Mouse (Mus musculus) intestine, postnatal 0 days (tissue): ENCODE data around the gene Slc34a2. TPM values are rescaled to one million over a fixed set of nuclear protein-coding genes. Genes with fewer than 3 reads are reported as not detected.
A peak's percentile ranks its signal among the peaks of the same experiment; 100 is the strongest.

Experiments
- ATAC-seq: fragments of 200-750 bp; cut with Nextera tagmentation; 2 replicates; pipeline ENCODE4 v1.8.0; 2017; ENCODE audit warnings: mild to moderate bottlenecking, moderate TSS enrichment, moderate library complexity
- H3K27ac ChIP-seq: fragments of 300-500 bp; sonication (generic); 2 replicates; pipeline ENCODE4 v1.5.1; 2014; ENCODE audit warnings: mild to moderate bottlenecking, low read depth, low read length, moderate library complexity
- H3K27me3 ChIP-seq: fragments of 300-500 bp; sonication (generic); replicated peaks from 2 replicates; pipeline ENCODE4 v1.6.1; 2014; ENCODE audit warnings: low read length, mixed read lengths; ENCODE audit not compliant: control insufficient read depth, insufficient read depth
- H3K36me3 ChIP-seq: fragments of 300-500 bp; sonication (generic); 2 replicates; pipeline ENCODE4 v1.6.1; 2014; ENCODE audit warnings: mild to moderate bottlenecking, moderate library complexity; ENCODE audit not compliant: control insufficient read depth, insufficient read depth
- H3K4me1 ChIP-seq: fragments of 300-500 bp; sonication (generic); replicated peaks from 2 replicates; pipeline ENCODE4 v1.6.1; 2014; ENCODE audit warnings: antibody characterized with exemption, low read length, mixed read lengths; ENCODE audit not compliant: control insufficient read depth, insufficient read depth
- H3K4me2 ChIP-seq: fragments of 300-500 bp; sonication (generic); replicated peaks from 2 replicates; pipeline ENCODE4 v1.6.1; 2014; ENCODE audit warnings: low read depth, mild to moderate bottlenecking, moderate library complexity
- H3K4me3 ChIP-seq: fragments of 300-500 bp; sonication (generic); 2 replicates; pipeline ENCODE4 v1.5.1; 2014; ENCODE audit warnings: low read depth, low read length
- H3K9ac ChIP-seq: fragments of 300-500 bp; sonication (generic); 2 replicates; pipeline ENCODE4 v1.6.1; 2014; ENCODE audit warnings: mild to moderate bottlenecking, low read depth, low read length
- H3K9me3 ChIP-seq: fragments of 300-500 bp; sonication (generic); 2 replicates; pipeline ENCODE4 v1.6.1; 2016; ENCODE audit warnings: mixed run types; ENCODE audit not compliant: control insufficient read depth
- CTCF ChIP-seq: sonication (generic); IDR thresholded peaks from 2 replicates; pipeline ENCODE4 v1.5.1; 2016; ENCODE audit warnings: low read depth, mild to moderate bottlenecking, control low read depth, antibody characterized with exemption, moderate library complexity
- WGBS: fragments of 180-500 bp; shearing (Covaris S2); extraction: QIAGEN DNeasy Blood & Tissue Kit; methylation state at CpG from one replicate; pipeline ENCODE4 v1.1.7; 2014; 5-methylcytosine and 5-hydroxymethylcytosine counted together
- polyA plus RNA-seq: library from polyadenylated mRNA; unstranded; fragments of >200 nt; fragmentation: Nextera tagmentation; extraction: Ambion mirVana; gene quantifications from 2 replicates; pipeline ENCODE4 v1.2.1, GENCODE M21; 2015

Slc34a2 gene
- polyA plus RNA-seq, 1 experiment from 2014 or later: 132 TPM

DNA sequence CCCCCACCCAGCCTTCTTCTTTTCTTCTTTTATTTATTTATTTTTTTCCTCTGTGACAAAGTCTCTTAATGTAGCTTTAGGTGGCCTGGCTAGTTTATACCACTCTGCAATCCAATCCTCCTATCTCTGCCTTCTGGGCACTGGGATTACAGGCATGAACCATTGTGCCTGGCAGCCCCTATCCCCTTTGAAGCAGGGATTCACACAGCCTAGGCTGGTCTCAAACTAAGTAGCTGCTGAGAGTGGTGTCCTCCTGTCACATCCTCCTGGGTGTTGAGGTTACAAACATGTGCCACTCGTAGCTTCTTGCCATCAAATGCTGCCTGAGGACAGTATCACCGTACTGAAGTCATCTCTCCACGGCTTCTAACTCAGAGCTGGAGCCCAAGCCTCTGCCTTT lies 41.7 kb upstream of the Slc34a2 start:
- H3K4me3 ChIP-seq: no peak overlapping the region
- no peaks in the 10 kb centered on the region for H3K27me3 ChIP-seq
- no peak overlapping the region for H3K27ac ChIP-seq
- H3K9me3 ChIP-seq: no peaks in the 10 kb centered on the region
- no peaks in the 10 kb centered on the region for H3K36me3 ChIP-seq
- no peak for ATAC-seq
- H3K9ac ChIP-seq: no peak overlapping the region
- no peak overlapping the region for H3K4me2 ChIP-seq
- peaks cover 6% of the 10 kb centered on the region; the same call in 1 of the 2 replicates for H3K4me1 ChIP-seq
- WGBS: 91% methylated on average over 3 of the region's 3 CpGs
- TF ChIP-seq CTCF: no peak

DNA sequence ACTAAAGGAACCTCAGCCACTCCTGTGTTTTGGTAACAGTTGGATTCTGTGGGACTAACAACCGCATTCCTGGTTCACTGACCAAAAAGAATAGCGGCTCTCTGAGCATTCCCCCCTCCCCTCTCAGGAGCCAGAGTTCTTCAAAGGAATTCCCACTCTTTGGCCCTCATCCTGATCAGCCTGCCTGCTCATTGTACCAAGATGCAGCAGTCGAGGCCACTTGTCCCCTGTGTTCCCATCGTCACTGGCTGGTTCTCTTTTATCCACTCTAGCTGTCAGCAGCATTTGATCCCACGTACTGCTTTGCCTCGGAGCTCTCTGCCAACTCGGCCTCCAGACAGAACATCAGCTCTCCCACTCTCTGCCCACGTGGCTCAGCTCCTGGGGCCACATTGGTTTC lies 41.3 kb upstream of the Slc34a2 start:
- peaks cover 6% of the 10 kb centered on the region; the same call in 1 of the 2 replicates for H3K4me1 ChIP-seq
- no peak overlapping the region for H3K9ac ChIP-seq
- no peaks in the 10 kb centered on the region for H3K36me3 ChIP-seq
- H3K27me3 ChIP-seq: no peaks in the 10 kb centered on the region
- no peak overlapping the region for H3K27ac ChIP-seq
- no peak overlapping the region for H3K4me2 ChIP-seq
- ATAC-seq: no peak
- 75% methylated on average over 8 of the region's 8 CpGs for WGBS
- no peak for TF ChIP-seq CTCF
- H3K4me3 ChIP-seq: no peak overlapping the region
- no peaks in the 10 kb centered on the region for H3K9me3 ChIP-seq

DNA sequence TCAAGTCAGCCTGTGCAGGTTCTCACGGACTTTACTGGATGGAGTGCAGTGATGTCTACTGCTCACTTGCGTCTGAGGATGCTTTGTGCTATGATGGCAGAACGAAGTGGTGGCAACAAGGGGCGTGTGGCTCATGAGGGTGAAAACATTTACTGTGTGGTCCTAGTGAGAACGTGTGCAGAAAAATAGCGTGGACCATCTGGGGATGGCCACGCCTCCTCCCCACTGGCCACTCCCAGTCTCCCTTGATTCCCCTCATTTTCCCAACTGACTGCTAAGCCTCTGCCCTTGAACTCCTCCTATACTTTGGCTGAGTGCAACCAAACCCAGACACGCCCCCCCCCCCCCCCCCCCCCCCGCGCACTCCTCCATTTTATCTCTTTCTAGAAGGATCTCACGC lies 40.8 kb upstream of the Slc34a2 start:
- no peaks in the 10 kb centered on the region for H3K9me3 ChIP-seq
- no peaks in the 10 kb centered on the region for H3K27me3 ChIP-seq
- H3K4me2 ChIP-seq: no peak overlapping the region
- H3K4me3 ChIP-seq: no peak overlapping the region
- H3K36me3 ChIP-seq: no peaks in the 10 kb centered on the region
- no peak for ATAC-seq
- WGBS: 79% methylated on average over 9 of the region's 11 CpGs
- H3K4me1 ChIP-seq: peaks cover 6% of the 10 kb centered on the region; the same call in 1 of the 2 replicates
- no peak overlapping the region for H3K9ac ChIP-seq
- no peak for TF ChIP-seq CTCF
- H3K27ac ChIP-seq: no peak overlapping the region

DNA sequence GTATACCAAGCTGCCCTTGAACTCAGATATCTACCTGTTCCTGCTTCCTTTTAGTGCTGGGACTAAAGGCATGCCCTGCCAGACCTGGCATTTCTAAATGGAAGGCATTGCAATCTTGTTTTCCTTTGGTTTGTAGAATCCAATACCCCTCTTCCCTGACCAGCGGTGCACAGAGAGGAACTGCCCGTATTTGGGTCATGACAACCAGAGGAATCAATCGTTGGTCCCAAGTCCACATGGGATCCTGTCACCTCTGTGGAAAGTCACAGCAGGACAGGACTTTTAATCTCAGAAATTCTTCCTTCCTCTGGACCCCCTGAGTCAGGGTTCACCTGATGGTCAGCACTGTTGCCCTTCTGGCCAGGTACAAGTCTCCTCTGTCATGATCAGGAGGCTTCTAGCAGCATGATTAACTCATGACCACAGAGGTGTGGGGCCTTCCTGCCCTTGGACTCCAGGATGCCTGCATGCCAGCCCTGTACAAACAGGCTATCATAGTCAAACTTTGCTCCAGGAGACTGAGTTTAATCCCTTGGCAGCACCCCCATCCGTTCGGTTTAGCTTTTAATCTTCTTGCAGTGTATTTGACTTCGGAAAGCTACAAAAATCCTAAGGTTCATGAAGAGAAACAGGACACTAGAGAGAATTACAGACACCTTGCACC lies 39.7 kb upstream of the Slc34a2 start:
- Histone ChIP-seq H3K36me3 (no peaks in the 10 kb centered on the region), H3K27ac (peak overlapping the region; percentile 84), H3K27me3 (no peaks in the 10 kb centered on the region), H3K4me1 (peaks cover 6% of the 10 kb centered on the region; the same call in 1 of the 2 replicates), H3K4me3 (no peak overlapping the region), H3K4me2 (no peak overlapping the region), H3K9ac (no peak overlapping the region), H3K9me3 (no peaks in the 10 kb centered on the region)
- TF ChIP-seq CTCF: no peak
- peak; percentile 73 for ATAC-seq
- 63% methylated on average over 6 of the region's 6 CpGs for WGBS

DNA sequence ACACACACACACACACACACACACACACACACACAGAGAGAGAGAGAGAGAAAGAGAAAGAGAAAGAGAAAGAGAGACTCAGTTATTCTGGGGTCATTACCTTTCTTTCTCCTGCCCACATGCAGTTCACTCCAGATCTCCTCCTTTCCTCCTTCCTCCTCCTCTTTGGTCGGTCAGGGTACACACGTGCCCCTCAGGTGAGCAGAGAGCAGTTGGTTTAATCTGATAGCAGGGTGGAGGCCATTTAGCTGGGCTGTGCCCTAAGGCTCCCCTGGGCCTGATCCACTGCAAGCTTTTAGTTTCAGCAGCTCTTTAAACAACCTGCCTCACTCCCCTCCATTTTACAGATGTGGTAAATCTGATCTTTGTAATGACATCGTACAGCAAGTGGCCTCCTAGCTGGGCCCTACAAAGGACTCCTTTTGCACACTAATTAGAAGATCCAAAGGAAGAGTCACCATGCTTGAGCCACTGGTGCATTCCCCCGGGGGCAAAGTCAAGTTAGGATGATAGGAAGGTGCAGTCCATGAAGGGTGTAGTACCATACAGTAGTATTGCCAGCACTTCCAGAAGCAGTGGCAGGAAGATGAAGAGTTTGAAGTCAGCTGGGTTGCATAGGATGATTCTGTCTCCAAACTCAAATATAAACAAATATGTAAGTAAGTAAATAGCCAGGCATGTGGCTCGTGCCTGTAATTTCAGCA lies 37.6 kb upstream of the Slc34a2 start:
- Histone ChIP-seq H3K4me1 (peaks cover 4% of the 10 kb centered on the region; the same call in 1 of the 2 replicates), H3K9ac (no peak overlapping the region), H3K36me3 (no peaks in the 10 kb centered on the region), H3K27ac (peak overlapping the region; percentile 84), H3K4me2 (peak overlapping the region; percentile 50), H3K4me3 (no peak overlapping the region), H3K27me3 (no peaks in the 10 kb centered on the region), H3K9me3 (no peaks in the 10 kb centered on the region)
- ATAC-seq: peak; percentile 84
- 22% methylated on average over 5 of the region's 5 CpGs for WGBS
- no peak for TF ChIP-seq CTCF

DNA sequence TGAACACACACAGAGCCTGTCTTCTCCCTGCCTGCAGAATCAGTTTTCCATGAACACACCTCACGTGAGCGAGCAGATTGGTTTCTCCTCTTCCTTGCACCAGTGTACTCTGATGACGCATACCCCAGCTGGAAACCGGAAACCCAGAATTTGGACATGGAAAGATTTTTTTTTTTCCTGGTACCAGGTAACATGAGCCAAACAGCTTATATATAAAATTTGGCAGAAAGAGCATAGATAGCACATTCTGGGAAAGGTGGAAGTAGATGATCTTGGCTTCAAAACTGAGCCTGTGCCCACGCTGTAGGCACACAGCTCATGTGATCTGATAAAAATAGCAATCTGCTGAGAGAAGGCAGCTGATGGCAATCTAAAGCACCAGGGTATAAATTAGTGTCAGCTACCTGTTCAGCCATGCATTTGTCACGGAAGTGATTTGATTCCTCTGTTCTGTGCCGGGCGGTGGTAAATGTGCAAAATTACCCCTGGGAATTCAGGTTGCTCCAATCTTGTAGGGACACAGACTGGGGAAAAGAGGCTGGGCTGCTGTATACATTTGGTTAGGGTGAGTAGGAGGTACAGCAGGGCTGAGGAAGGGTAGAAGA lies 35.2 kb upstream of the Slc34a2 start:
- ATAC-seq: no peak
- H3K4me3 ChIP-seq: no peak overlapping the region
- H3K4me1 ChIP-seq: no peaks in the 10 kb centered on the region
- no peak overlapping the region for H3K27ac ChIP-seq
- no peak overlapping the region for H3K4me2 ChIP-seq
- H3K36me3 ChIP-seq: no peaks in the 10 kb centered on the region
- H3K9ac ChIP-seq: no peak overlapping the region
- WGBS: 79% methylated on average over 8 of the region's 8 CpGs
- no peak for TF ChIP-seq CTCF
- no peaks in the 10 kb centered on the region for H3K27me3 ChIP-seq
- no peaks in the 10 kb centered on the region for H3K9me3 ChIP-seq
